Mouse (Mus musculus) megakaryocyte, embryonic 14.5 days (primary cell): ENCODE measurements around the gene Casp4.

ENCODE experiments used
- FLI1 ChIP-seq: IDR thresholded peaks from 2 replicates; pipeline ENCODE4 v1.6.1; 2012; ENCODE audit warnings: low read length, inconsistent platforms, mixed read lengths
- GATA1 ChIP-seq: IDR thresholded peaks from 3 replicates; pipeline ENCODE4 v1.6.1; 2012; ENCODE audit warnings: mixed read lengths, low read length, inconsistent platforms, borderline replicate concordance

DNA sequence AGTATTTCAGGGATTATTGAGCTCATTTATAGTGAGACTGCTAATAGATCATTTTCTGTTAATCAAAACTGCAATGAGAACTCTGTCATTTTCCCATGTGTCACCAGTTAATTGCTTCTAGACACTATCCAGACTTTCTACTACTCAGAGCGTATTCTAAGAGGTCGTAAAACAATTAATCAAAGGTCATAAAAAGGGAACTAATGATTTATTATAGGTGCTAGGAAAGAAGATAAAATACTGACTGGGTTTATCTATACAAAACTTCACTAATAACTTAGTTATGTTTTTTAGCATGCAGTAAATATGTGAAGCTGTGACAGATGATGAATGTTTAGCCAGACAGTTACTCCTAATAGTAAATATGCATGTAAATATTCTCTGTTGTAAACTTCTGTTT lies 22.6 kb upstream of the Casp4 start:
- TF ChIP-seq GATA1 (no peak), FLI1 (no peak)
